Mouse (Mus musculus) T-helper 2 cell (primary cell): Measurements from ENCODE around the gene Leng8.

Experiments
- in situ Hi-C: fragments of 300-600 bp; cut with MboI, MseI; formaldehyde crosslinking; loops from one replicate; pipeline ENCODE4 v1.15.1; 2025; ENCODE audit warnings: high pct_unique_total_duplicates

The Leng8 gene

GRCm38 (mm10) chr7:4126992-4127785 lies 9.7 kb upstream of the Leng8 start:
- in situ Hi-C loops, result loop anchor here (5.0 to 25.0 kb wide), 4 partner anchors 310 to 935 kb away; partner anchors contain the start of genes Pirb, Rps9, Tnni3 and U2af2

DNA sequence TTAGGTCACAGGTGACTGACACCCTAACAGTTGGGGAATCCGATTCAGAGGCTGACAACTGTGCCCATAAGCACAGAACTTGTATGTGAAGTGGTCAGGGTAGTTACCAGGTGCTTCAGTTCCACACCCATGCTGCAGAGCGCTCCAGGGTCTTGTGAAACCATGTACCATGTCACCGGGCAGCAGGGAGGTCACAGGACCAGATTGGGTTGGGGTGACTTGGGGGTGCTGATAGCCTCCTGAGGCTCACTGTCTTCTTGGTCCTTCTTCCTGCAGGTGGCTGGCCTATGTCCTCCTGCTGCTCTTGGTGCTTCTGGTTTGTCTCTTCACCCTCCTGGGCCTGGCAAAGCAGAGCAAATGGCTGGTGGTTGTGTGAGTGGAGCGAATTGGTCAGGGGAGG lies 8.9 kb upstream of the Leng8 start:
- in situ Hi-C loops, result loop anchor here (5.0 to 25.0 kb wide), 4 partner anchors 309 to 934 kb away; partner anchors contain the start of genes Pirb, Rps9, Tnni3 and U2af2

GRCm38 (mm10) chr7:4128860-4129259 lies 8.0 kb upstream of the Leng8 start:
- in situ Hi-C loops, result loop anchor here (5.0 to 25.0 kb wide), 4 partner anchors 308 to 933 kb away; partner anchors contain the start of genes Pirb, Rps9, Tnni3 and U2af2

DNA sequence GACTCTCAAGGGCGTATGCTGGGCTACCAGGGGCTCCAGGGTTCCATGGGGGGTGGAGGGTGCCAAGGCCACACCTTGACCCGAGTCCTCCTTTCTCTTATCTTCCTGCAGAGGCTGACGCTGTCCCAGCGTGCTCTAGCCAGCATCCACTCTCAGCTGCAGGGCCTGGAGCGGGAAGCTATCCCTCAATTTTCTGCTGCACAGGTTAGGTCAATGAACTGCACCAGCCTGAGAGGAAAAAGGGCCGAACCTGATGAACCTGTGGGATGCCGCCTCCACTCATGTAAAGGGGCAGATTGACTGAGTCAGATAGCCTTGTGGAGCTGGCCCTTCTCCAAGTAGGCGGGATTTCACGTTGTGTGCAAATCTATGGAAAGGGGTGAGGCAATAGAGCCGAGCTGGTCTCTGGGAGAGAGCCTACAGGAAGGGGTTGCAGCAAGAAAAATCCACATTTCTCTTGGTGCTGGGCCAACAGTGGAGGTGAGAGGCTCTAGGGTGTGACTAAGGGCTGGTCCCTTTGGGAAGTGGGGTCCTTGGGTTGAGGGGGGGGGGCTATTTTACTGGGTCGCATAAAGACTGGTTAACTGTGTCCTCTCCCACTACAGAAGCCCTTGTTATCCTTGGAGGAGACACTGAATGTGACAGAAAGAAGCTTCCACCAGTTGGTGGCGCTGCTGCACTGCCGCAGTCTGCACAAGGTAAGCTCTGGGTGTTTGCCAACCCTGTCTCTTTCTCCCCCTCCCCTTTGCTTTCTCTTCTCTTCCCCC lies 6.0 kb upstream of the Leng8 start:
- in situ Hi-C loops, result loop anchor here (25.0 kb wide), 2 partner anchors 419 to 931 kb away; partner anchors contain the start of genes Pirb, Rps9, U2af2 and Zfp580

DNA sequence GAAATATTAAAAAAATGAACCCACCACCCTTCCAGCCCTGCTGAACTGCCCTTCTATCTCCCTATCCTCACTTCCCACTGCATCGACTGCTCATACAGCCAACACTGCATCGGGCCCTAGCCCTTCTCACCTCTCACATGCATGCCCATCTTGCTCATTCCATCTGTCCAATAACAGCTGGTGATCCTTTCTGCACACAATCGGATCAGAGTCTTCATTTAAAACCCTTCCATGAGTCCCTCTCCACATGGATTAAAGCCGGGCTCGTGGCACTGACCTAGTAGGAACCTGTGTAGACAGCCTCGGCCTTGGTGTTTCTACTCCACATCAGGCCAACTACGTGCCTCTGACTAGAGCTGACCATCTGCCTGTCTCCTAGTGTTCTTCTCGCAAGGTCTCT lies 4.9 kb upstream of the Leng8 start:
- in situ Hi-C loops, result loop anchor here (25.0 kb wide), 2 partner anchors 420 to 930 kb away; partner anchors contain the start of genes Pirb, Rps9, U2af2 and Zfp580

- in situ Hi-C loops, result loop anchor here (25.0 kb wide), 2 partner anchors 420 to 930 kb away; partner anchors contain the start of genes Pirb, Rps9, U2af2 and Zfp580
Observed at GRCm38 (mm10) chr7:4132581-4132980, 4.3 kb upstream of the Leng8 start.

- in situ Hi-C loops, result loop anchor here (25.0 kb wide), 2 partner anchors 421 to 929 kb away; partner anchors contain the start of genes Pirb, Rps9, U2af2 and Zfp580
Observed at GRCm38 (mm10) chr7:4132998-4133397, 3.8 kb upstream of the Leng8 start.

DNA sequence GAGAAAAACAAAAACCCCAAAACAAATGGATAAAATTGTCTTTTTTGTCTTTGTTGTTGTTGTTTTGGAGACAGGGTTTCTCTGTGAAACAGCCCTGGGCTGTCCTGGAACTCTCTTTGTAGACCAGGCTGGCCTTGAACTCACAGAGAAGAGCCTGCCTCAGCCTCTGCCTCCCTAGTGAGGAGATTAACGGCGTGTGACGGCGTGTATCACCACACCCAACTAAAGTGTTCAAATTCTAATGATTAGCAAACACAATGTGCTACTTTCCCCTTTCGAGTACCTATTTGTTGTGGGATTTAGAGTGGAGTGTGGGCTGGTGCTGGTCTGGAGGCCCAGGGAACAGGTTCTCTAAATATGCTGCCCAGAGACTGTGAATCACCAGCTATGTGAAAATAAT lies 1.9 kb upstream of the Leng8 start:
- in situ Hi-C loops, result loop anchor here (25.0 kb wide), 2 partner anchors 423 to 927 kb away; partner anchors contain the start of genes Pirb, Rps9, U2af2 and Zfp580

GRCm38 (mm10) chr7:4136404-4136770 lies 452 bp upstream of the Leng8 start:
- in situ Hi-C loops, result loop anchor here (25.0 kb wide), 2 partner anchors 424 to 926 kb away; partner anchors contain the start of genes Pirb, Rps9, U2af2 and Zfp580

GRCm38 (mm10) chr7:4137746-4138145 lies 907 bp downstream of the Leng8 start:
- in situ Hi-C loops, result loop anchor here (25.0 kb wide), 2 partner anchors 425 to 925 kb away; partner anchors contain the start of genes Pirb, Rps9, U2af2 and Zfp580

- in situ Hi-C loops, result loop anchor here (25.0 kb wide), 2 partner anchors 426 to 924 kb away; partner anchors contain the start of genes Pirb, Rps9, U2af2 and Zfp580
Observed at GRCm38 (mm10) chr7:4138181-4138580, 1.3 kb downstream of the Leng8 start.

DNA sequence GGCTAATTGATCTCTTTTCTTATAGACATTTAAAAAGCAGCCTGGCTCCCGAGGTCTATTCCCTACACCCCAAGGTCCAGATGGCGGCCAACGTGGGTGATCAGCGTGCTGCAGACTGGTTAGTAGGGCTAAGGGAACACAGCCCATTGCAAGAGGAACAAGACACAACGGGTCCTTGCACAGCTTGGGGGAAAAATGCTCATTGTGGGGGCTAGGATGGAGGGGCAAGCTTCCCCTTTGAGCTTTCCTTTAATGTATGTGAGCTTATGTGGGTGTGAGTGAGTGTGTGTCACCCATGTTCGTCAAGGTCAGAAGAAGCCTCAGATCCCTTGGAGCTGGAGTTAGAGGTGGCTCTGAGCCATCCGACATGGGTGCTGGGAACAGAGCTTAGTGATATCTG lies 1.8 kb downstream of the Leng8 start:
- in situ Hi-C loops, result loop anchor here (25.0 kb wide), 2 partner anchors 426 to 924 kb away; partner anchors contain the start of genes Pirb, Rps9, U2af2 and Zfp580

- in situ Hi-C loops, result loop anchor here (25.0 kb wide), 2 partner anchors 427 to 923 kb away; partner anchors contain the start of genes Pirb, Rps9, U2af2 and Zfp580
Observed at GRCm38 (mm10) chr7:4139391-4139790, 2.6 kb downstream of the Leng8 start.

DNA sequence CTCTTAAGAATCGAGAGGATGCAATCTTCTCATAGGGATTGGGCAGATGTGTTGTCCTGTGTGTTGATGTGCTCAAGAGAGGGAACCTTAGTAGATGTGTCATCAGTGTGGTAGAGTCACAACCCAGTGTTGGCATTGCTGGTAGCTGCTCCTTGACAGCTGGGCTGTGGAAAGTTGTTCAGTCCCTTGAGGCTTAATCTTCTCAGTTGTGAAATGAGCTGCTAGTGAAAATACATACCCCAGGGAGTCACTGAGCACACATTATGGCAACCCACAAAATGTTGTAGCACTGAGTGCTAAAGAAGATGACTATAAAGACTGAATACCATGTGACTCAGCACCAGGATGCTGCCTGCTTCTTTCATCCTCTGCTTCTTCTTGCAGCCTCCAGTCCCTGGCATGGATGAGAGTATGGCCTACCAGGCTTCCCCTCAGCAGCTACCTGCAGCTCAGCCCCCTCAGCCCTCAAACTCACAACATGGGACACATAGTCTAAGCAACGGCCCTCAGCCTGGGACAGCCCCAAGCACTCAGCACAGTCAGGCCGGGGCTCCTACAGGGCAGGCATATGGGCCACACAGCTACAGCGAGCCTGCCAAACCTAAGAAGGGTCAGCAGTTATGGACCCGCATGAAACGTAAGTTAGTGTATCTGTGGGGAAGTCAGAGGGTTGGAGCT lies 4.9 kb downstream of the Leng8 start:
- in situ Hi-C loops, result loop anchor here (5.0 to 25.0 kb wide), 3 partner anchors 376 to 921 kb away; partner anchors contain the start of genes Pirb, Rps9, Tnnt1 and U2af2

GRCm38 (mm10) chr7:4142796-4143445 lies 6.1 kb downstream of the Leng8 start:
- in situ Hi-C loops, result loop anchor here (5.0 to 25.0 kb wide), 3 partner anchors 374 to 919 kb away; partner anchors contain the start of genes Pirb, Rps9, Tnnt1 and U2af2

DNA sequence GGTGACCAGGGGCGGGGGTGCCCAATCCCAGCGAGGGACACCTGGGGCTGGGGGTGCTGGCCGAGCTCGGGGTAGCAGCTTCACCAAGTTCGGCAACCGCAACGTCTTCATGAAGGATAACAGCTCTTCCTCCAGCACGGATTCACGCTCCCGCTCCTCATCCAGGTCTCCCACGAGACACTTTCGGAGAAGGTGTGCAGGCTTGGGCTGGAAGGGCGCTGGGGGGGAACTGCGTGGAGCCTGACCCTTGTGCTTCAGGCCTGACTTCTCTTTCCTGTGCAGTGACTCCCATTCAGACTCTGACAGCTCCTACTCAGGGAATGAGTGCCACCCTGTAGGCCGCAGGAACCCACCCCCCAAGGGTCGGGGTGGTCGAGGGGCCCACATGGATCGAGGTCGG lies 6.7 kb downstream of the Leng8 start:
- in situ Hi-C loops, result loop anchor here (5.0 to 25.0 kb wide), 3 partner anchors 374 to 919 kb away; partner anchors contain the start of genes Pirb, Rps9, Tnnt1 and U2af2

- in situ Hi-C loops, result loop anchor here (5.0 to 25.0 kb wide), 3 partner anchors 373 to 918 kb away; partner anchors contain the start of genes Pirb, Rps9, Tnnt1 and U2af2
Observed at GRCm38 (mm10) chr7:4144046-4144445, 7.2 kb downstream of the Leng8 start.

GRCm38 (mm10) chr7:4144766-4145551 lies 8.1 kb downstream of the Leng8 start:
- in situ Hi-C loops, result loop anchor here (5.0 to 25.0 kb wide), 3 partner anchors 372 to 917 kb away; partner anchors contain the start of genes Pirb, Rps9, Tnnt1 and U2af2
